Mouse (Mus musculus) bone marrow macrophage, adult 2 months (primary cell): ENCODE measurements around the gene Hsp90ab1. TPM values are rescaled to one million over a fixed set of nuclear protein-coding genes. Genes with fewer than 3 reads are reported as not detected.

Experiments used
- H3K27ac ChIP-seq: 2 replicates; pipeline ENCODE4 v1.5.1; 2012; ENCODE audit warnings: low read depth, low read length; ENCODE audit not compliant: insufficient read depth
- H3K4me1 ChIP-seq: 2 replicates; pipeline ENCODE4 v1.6.1; 2012; ENCODE audit warnings: low read length; ENCODE audit not compliant: control insufficient read depth, insufficient read depth
- H3K4me3 ChIP-seq: 2 replicates; pipeline ENCODE4 v1.5.1; 2012; ENCODE audit warnings: mild to moderate bottlenecking, low read length, moderate library complexity; ENCODE audit not compliant: insufficient read depth
- CTCF ChIP-seq: IDR thresholded peaks from 2 replicates; pipeline ENCODE4 v1.5.1; 2012; ENCODE audit warnings: low read depth, mild to moderate bottlenecking, low read length, moderate library complexity
- POLR2A ChIP-seq: IDR thresholded peaks from 2 replicates; pipeline ENCODE4 v1.6.1; 2012; ENCODE audit warnings: mild to moderate bottlenecking, low read depth, low read length, borderline replicate concordance
- polyA plus RNA-seq: library from polyadenylated mRNA; stranded (reverse); fragments of >200 nt; gene quantifications from 2 replicates; pipeline ENCODE4 v1.2.4, GENCODE M21; 2012; ENCODE audit not compliant: missing spikeins, insufficient read depth, insufficient read length

Hsp90ab1 gene
- polyA plus RNA-seq, 1 experiment, result 617 TPM

DNA sequence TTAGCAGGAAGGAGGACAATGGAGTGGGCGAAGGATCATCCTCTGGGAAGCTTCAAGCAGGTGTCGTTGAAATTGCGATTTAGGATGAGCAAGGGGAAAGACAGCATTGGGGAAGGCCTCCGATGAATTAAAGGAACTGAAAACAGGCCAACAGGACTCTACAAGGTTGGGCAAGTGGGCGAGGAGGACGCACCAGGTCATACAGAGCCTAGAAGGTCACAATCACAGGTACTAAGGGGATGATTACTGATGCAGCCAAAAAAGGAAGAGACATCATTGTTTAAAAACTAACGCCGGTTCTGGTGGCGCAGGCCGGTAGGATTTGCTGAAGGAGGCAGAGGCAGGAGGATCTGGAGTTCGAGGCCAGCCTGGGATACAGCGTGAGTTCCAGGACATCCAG lies 9.9 kb downstream of the Hsp90ab1 start:
- Histone ChIP-seq H3K27ac (no peak overlapping the region), H3K4me3 (no peak overlapping the region), H3K4me1 (peaks cover 20% of the 10 kb centered on the region)
- TF ChIP-seq CTCF (no peak), POLR2A (no peak)

DNA sequence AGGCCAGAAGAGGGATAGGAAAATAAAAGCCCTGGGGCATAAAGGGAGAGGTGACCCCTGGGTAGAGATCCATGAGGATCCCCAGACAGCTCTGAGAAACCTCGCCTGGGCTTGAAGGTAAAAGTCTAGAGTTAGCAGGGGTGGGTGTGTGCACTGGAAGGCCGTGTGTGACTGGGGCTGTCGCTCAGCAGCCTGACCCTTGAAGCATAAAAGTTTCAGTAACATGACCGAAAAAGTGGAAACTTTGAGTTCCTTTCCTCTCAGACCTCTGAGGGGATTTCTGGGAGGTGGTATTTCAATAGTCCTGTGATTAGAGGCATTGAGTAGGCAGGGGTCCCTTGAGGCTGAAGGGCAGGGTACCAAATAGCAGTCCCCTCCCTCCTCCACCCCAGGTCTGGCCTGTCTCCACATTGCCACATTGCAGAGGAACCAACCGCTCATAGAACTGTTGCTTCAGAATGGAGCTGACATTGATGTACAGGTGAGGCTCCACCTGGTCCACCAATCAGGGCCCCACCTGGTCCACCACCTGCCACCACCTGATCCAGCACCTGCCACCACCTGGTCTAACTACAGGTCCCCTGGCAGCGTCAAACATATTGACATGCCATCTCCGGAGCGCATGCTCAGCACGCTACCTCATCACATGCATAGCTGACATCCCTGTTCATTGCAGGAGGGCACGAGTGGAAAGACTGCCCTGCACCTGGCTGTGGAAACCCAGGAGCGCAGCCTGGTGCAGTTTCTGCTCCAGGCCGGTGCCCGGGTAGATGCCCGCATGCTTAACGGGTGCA lies 13.1 kb downstream of the Hsp90ab1 start:
- H3K4me1 ChIP-seq, result peaks cover 25% of the 10 kb centered on the region
- no peak overlapping the region for H3K4me3 ChIP-seq
- H3K27ac ChIP-seq, result no peak overlapping the region
- TF ChIP-seq CTCF (no peak), POLR2A (no peak)

GRCm38 (mm10) chr17:45557998-45558862 lies 14.8 kb downstream of the Hsp90ab1 start:
- H3K4me3 ChIP-seq, result peak overlapping the region; percentile 90
- no peak for TF ChIP-seq CTCF
- TF ChIP-seq POLR2A, result no peak
- H3K4me1 ChIP-seq, result peaks cover 34% of the 10 kb centered on the region
- no peak overlapping the region for H3K27ac ChIP-seq

GRCm38 (mm10) chr17:45557246-45557824 lies 15.7 kb downstream of the Hsp90ab1 start:
- Histone ChIP-seq H3K4me1 (peaks cover 28% of the 10 kb centered on the region), H3K27ac (peak overlapping the region; percentile 53), H3K4me3 (peak overlapping the region; percentile 90)
- no peak for TF ChIP-seq CTCF
- no peak for TF ChIP-seq POLR2A

DNA sequence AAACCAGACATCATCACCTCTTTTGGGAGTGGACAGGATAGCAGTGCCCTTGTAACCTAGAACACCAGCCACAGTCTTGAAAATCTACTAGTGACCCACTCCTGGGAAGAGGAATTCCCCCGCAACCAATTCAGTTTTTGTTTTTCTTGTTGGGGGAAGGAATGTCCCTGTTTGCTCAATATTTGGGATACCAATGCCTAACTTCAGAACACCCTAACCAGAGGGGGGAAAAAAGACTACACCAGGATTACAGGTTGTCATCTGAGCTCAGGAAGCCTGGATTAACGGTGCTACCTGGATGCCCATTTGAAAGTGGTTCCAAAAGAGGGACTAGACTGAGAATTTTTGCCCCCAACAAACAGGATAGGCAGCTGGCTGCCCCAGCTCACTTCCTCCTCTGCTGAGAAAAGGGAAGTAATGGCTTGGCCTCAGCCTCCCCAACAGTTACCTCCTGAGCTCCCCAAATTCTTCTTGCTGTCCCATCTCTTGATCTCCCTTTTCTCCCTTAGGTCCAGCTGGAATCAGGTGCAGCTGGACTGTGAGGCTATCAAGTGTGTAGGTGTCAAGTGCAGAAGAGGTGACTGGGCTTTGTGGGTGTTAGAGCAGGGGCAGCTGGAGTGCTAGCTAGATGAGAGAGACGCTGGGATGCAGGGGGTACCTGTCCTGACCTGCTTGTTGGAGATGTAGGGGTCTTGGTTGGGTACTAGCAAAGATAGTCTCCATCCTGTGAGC lies 16.4 kb downstream of the Hsp90ab1 start:
- Histone ChIP-seq H3K4me1 (peaks cover 28% of the 10 kb centered on the region), H3K4me3 (peak overlapping the region; percentile 90), H3K27ac (peak overlapping the region; percentile 73)
- TF ChIP-seq CTCF (no peak), POLR2A (no peak)

- peak overlapping the region; percentile 73 for H3K27ac ChIP-seq
- TF ChIP-seq POLR2A (no peak), CTCF (no peak; the same call in 1 of the 2 replicates)
- H3K4me3 ChIP-seq, result peak overlapping the region; percentile 90
- H3K4me1 ChIP-seq, result peaks cover 28% of the 10 kb centered on the region
Measured at GRCm38 (mm10) chr17:45556107-45556489, 17.0 kb downstream of the Hsp90ab1 start.

GRCm38 (mm10) chr17:45555452-45556106 lies 17.5 kb downstream of the Hsp90ab1 start, which contains the start of gene Nfkbie:
TSS of gene Nfkbie (plus strand) at chr17:45555703.
- TF ChIP-seq CTCF (no peak), POLR2A (0 out of 2 replicates have a peak, but pooled peaks have one; percentile 27)
- peak within 1 kb of the TSS; percentile 90 for H3K4me3 ChIP-seq
- peak within 1 kb of the TSS; percentile 73 for H3K27ac ChIP-seq
- peaks cover 28% of the 10 kb centered on the region for H3K4me1 ChIP-seq

DNA sequence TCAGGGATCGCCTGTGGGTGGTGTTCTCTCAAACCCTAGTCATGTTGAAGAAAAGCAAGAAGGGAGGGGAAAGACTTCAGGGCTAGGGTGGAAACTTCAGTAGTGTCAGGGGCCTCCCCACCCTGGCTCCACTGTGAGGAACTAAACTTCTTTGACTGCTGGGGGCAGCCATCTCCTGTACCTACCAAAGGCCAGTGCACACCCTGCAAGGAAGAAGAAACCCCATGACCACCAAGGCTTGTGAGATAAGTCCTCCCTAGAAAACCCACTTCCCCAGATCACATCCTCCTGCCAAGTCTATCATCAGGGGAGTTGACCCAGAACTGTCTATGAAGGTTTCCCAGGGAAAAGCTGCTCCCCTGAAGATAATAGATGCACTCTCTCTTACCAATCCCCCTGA lies 18.7 kb downstream of the Hsp90ab1 start:
- Histone ChIP-seq H3K4me1 (peaks cover 28% of the 10 kb centered on the region), H3K27ac (no peak overlapping the region)
- TF ChIP-seq POLR2A (no peak), CTCF (no peak)

More for the DNA sequence above, 18.7 kb downstream of the Hsp90ab1 start:
- H3K4me3 ChIP-seq, result no peak overlapping the region
